Mouse (Mus musculus) intestine, postnatal 0 days (tissue): ENCODE measurements at regions not wholly inside any gene's neighbourhood (a gene's known extent, or its start where the extent isn't known, plus 50 kb on each side); places are given as distances from the start of the nearest gene placed in this dataset.

Source experiments
- ATAC-seq: fragments of 200-750 bp; cut with Nextera tagmentation; 2 replicates; pipeline ENCODE4 v1.8.0; 2017; ENCODE audit warnings: mild to moderate bottlenecking, moderate TSS enrichment, moderate library complexity
- H3K27ac ChIP-seq: fragments of 300-500 bp; sonication (generic); 2 replicates; pipeline ENCODE4 v1.5.1; 2014; ENCODE audit warnings: mild to moderate bottlenecking, low read depth, low read length, moderate library complexity
- H3K27me3 ChIP-seq: fragments of 300-500 bp; sonication (generic); replicated peaks from 2 replicates; pipeline ENCODE4 v1.6.1; 2014; ENCODE audit warnings: low read length, mixed read lengths; ENCODE audit not compliant: control insufficient read depth, insufficient read depth
- H3K36me3 ChIP-seq: fragments of 300-500 bp; sonication (generic); 2 replicates; pipeline ENCODE4 v1.6.1; 2014; ENCODE audit warnings: mild to moderate bottlenecking, moderate library complexity; ENCODE audit not compliant: control insufficient read depth, insufficient read depth
- H3K4me1 ChIP-seq: fragments of 300-500 bp; sonication (generic); replicated peaks from 2 replicates; pipeline ENCODE4 v1.6.1; 2014; ENCODE audit warnings: antibody characterized with exemption, low read length, mixed read lengths; ENCODE audit not compliant: control insufficient read depth, insufficient read depth
- H3K4me2 ChIP-seq: fragments of 300-500 bp; sonication (generic); replicated peaks from 2 replicates; pipeline ENCODE4 v1.6.1; 2014; ENCODE audit warnings: low read depth, mild to moderate bottlenecking, moderate library complexity
- H3K4me3 ChIP-seq: fragments of 300-500 bp; sonication (generic); 2 replicates; pipeline ENCODE4 v1.5.1; 2014; ENCODE audit warnings: low read depth, low read length
- H3K9ac ChIP-seq: fragments of 300-500 bp; sonication (generic); 2 replicates; pipeline ENCODE4 v1.6.1; 2014; ENCODE audit warnings: mild to moderate bottlenecking, low read depth, low read length
- H3K9me3 ChIP-seq: fragments of 300-500 bp; sonication (generic); 2 replicates; pipeline ENCODE4 v1.6.1; 2016; ENCODE audit warnings: mixed run types; ENCODE audit not compliant: control insufficient read depth
- CTCF ChIP-seq: sonication (generic); IDR thresholded peaks from 2 replicates; pipeline ENCODE4 v1.5.1; 2016; ENCODE audit warnings: low read depth, mild to moderate bottlenecking, control low read depth, antibody characterized with exemption, moderate library complexity
- WGBS: fragments of 180-500 bp; shearing (Covaris S2); extraction: QIAGEN DNeasy Blood & Tissue Kit; methylation state at CpG from one replicate; pipeline ENCODE4 v1.1.7; 2014; 5-methylcytosine and 5-hydroxymethylcytosine counted together

- 77% methylated on average over 3 of the region's 3 CpGs for WGBS
- ATAC-seq = no peak
Measured at GRCm38 (mm10) chr16:86971691-86972090, 382.3 kb upstream of the N6amt1 start.

DNA sequence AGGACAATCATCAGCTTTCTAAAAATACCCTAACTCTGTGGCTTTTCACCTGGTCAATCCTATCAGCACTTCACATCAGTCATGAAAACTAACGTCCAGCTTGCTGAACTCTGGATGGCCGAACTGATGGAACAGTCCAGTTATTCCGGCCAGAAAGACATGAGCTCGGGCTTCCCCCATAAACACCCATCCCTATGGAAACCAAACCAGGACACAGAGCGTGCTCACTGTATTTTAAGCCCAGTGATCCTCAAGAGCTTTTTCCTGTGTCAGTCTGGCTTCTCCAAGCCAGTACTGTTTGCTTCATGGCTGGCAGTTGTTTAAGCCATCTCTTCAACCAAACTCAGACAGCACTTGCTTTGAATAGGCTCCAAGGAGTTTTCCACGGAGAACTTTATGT lies 404.3 kb upstream of the N6amt1 start:
- Histone ChIP-seq H3K36me3 (no peaks in the 10 kb centered on the region), H3K4me1 (no peaks in the 10 kb centered on the region), H3K9me3 (no peaks in the 10 kb centered on the region), H3K27me3 (no peaks in the 10 kb centered on the region), H3K4me2 (no peak overlapping the region), H3K27ac (no peak overlapping the region), H3K4me3 (no peak overlapping the region), H3K9ac (no peak overlapping the region)
- 80% methylated on average over 6 of the region's 6 CpGs for WGBS
- TF ChIP-seq CTCF = no peak
- ATAC-seq = no peak

More at GRCm38 (mm10) chr16:86971691-86972090, 382.3 kb upstream of the N6amt1 start:
- TF ChIP-seq CTCF = no peak
- H3K4me1 ChIP-seq = no peaks in the 10 kb centered on the region
- H3K9me3 ChIP-seq = no peaks in the 10 kb centered on the region
- H3K9ac ChIP-seq = no peak overlapping the region
- H3K4me2 ChIP-seq = no peak overlapping the region
- no peaks in the 10 kb centered on the region for H3K27me3 ChIP-seq
- H3K36me3 ChIP-seq = no peaks in the 10 kb centered on the region
- H3K4me3 ChIP-seq = no peak overlapping the region
- no peak overlapping the region for H3K27ac ChIP-seq

- Histone ChIP-seq H3K27me3 (no peaks in the 10 kb centered on the region), H3K9ac (no peak overlapping the region), H3K4me2 (no peak overlapping the region), H3K9me3 (no peaks in the 10 kb centered on the region), H3K4me1 (no peaks in the 10 kb centered on the region), H3K27ac (no peak overlapping the region), H3K36me3 (no peaks in the 10 kb centered on the region), H3K4me3 (no peak overlapping the region)
- no peak for TF ChIP-seq CTCF
- WGBS = 70% methylated on average over 6 of the region's 6 CpGs
- ATAC-seq = no peak
Measured at GRCm38 (mm10) chr16:86945531-86946144, 408.3 kb upstream of the N6amt1 start.

DNA sequence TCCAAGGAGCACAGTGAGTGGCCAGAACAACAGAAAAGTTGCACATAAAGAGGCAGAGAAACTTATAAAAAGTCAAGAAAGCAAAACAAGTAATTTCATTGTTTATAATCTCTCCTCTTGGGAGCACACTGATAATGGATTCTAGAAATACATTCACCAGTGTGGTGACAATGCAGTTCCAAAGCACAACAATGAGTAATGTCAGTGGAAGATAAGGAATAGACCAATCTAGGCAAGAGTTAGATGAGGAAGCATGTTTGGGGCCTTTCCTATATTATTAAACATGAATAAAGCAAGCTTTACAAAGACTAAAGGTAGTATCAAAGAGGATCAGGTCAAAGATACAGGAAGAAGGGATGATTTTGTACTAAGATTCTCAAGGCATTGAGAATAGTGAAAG lies 408.9 kb upstream of the N6amt1 start:
- H3K27me3 ChIP-seq = no peaks in the 10 kb centered on the region
- no peak overlapping the region for H3K4me3 ChIP-seq
- H3K27ac ChIP-seq = no peak overlapping the region
- no peak for TF ChIP-seq CTCF
- H3K4me1 ChIP-seq = no peaks in the 10 kb centered on the region
- no peaks in the 10 kb centered on the region for H3K9me3 ChIP-seq
- no peak overlapping the region for H3K9ac ChIP-seq
- H3K4me2 ChIP-seq = no peak overlapping the region
- no peak for ATAC-seq
- H3K36me3 ChIP-seq = no peaks in the 10 kb centered on the region

GRCm38 (mm10) chr16:86934989-86935388 lies 419.0 kb upstream of the N6amt1 start:
- H3K27me3 ChIP-seq = no peaks in the 10 kb centered on the region
- no peak overlapping the region for H3K9ac ChIP-seq
- no peak overlapping the region for H3K4me2 ChIP-seq
- no peak overlapping the region for H3K27ac ChIP-seq
- TF ChIP-seq CTCF = no peak
- H3K9me3 ChIP-seq = no peaks in the 10 kb centered on the region
- WGBS = 80% methylated on average over 2 of the region's 2 CpGs
- no peaks in the 10 kb centered on the region for H3K4me1 ChIP-seq
- no peaks in the 10 kb centered on the region for H3K36me3 ChIP-seq
- no peak for ATAC-seq
- no peak overlapping the region for H3K4me3 ChIP-seq

DNA sequence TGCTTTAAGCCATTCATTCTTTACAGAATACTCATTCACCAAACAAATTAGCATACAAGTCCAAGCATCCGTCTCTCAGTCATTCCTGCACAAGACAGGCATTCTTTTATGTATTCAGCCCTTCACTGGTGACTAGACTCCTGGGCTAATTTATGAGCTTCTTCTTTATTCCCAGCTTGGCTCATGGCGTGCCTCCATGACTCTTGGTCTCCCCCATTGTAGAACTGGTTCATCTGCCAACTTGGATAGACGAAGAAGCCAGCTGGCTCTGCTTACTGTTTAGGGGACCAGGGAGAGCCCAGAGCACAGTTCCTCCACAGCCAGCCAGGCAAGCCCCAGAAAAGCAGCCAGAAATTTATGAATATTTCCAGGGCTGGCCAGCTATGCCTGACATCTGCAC lies 421.2 kb upstream of the N6amt1 start:
- no peaks in the 10 kb centered on the region for H3K27me3 ChIP-seq
- H3K27ac ChIP-seq = no peak overlapping the region
- no peaks in the 10 kb centered on the region for H3K4me1 ChIP-seq
- no peaks in the 10 kb centered on the region for H3K36me3 ChIP-seq
- H3K4me3 ChIP-seq = no peak overlapping the region
- no peak for ATAC-seq
- H3K9me3 ChIP-seq = no peaks in the 10 kb centered on the region
- H3K9ac ChIP-seq = no peak overlapping the region
- no peak for TF ChIP-seq CTCF
- 66% methylated on average over 3 of the region's 3 CpGs for WGBS
- H3K4me2 ChIP-seq = no peak overlapping the region
